Mouse (Mus musculus): ENCODE measurements at regions not wholly inside any gene's neighbourhood (a gene's known extent, or its start where the extent isn't known, plus 50 kb on each side); places are given as distances from the start of the nearest gene placed in this dataset.

DNA sequence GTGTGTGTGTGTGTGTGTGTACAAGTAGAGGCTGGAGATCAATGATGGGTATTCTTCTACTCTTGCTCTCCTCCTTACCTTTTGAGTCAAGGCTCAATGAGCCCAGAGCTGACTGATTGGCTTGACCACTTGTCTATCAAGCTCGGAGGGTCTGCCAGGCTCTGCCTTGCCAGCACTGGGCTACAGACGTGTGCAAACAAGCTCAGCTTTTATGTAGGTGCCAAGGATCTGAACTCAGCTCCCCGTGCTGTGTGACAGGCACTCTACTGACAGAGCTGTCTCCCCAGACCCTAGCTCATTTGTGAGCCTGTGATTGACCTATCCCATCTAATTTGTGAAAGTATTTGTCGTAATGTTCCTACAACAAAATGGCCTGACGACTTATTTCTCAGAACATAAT is 54.2 kb upstream of the Cdc42bpa start:
- DNase-seq (ENCODE audit: low spot score), result no peak

DNA sequence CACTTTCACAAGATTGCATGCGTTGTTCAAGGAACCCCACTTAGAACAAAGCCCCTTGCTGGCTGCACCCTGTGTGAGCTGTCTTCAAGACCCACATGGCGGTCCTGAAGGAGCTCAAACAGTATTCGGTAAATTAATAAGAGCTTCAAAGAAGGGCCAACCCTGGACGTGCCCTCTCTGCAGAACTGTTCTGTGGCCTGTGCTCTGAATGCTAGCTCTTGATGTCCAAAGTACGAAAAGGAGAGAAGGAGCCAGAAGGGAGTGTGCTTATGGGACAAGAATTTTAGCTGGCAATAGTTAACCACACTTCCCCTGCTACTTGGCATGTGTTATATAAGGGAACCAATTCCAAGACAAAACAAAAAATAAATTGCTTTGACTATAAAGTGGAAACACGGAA is 67.6 kb upstream of the Cdc42bpa start:
- no peak for DNase-seq (ENCODE audit: low spot score)

DNA sequence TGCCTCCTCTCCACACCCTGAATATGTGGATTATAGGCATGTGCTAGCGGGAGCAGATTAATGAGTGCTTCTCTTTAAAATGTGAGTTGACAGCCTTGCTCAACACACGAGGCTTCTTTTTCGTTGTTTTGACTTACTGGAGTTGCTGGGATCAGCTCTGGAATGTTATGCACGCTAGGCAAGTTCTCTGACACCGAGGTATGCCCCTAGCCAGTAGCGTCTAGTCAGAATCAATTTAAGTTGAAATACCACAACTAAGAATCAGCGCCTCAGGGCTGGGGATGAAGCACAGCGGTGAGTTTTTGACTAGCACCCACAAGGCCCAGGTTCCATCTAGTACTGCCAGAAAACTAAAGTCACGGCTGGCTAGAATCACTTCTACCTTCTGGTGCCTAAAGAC is 72.4 kb upstream of the Cdc42bpa start:
- DNase-seq (ENCODE audit: low spot score), result peak; percentile 35

DNA sequence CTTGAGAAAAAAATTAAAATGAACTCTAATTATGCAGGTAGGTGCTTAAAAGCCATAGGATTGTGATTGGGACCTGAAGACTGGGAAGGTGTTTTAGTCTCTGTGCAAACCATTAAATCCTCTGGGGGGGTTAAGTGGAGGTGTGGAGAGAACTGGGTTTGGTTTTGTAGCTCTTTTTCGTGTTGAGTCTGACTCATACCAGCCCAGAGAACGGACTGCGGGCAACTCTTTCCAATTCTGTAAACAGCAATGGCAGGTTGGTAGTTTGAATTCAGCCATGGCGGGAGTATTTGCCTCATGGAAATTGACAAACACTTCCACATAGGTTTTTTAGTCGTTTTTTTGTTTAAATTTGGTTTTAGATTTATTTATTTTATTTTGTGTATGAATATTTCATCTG is 77.7 kb upstream of the Ahctf1 start:
- no peak for DNase-seq (ENCODE audit: low spot score)

DNA sequence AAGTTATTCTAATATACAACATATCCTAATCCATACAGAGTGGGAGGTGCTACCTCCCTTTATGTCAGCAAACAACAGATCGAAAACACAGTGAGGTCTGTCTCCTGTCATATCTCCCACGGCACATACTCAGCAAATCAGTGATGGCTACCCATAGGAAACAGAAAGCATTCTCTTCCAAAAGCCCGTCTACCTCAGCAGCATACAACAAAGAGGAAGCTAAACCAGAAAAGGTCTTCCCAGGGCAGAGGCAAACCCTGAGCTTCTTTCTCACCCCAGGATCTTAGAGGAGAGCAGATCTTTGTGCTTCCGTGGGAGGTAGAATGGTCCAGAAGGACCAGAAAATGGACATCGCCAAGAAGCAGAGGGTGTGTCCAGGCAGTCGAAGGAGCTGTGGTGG is 74.4 kb upstream of the Ahctf1 start:
- DNase-seq (ENCODE audit: low spot score), result no peak

GRCm38 (mm10) chr1:179873772-179874555 is 70.5 kb upstream of the Ahctf1 start:
- no peak for DNase-seq (ENCODE audit: low spot score)

- DNase-seq (ENCODE audit: low spot score), result no peak
Observed at GRCm38 (mm10) chr1:179871961-179872360, 68.5 kb upstream of the Ahctf1 start.

DNA sequence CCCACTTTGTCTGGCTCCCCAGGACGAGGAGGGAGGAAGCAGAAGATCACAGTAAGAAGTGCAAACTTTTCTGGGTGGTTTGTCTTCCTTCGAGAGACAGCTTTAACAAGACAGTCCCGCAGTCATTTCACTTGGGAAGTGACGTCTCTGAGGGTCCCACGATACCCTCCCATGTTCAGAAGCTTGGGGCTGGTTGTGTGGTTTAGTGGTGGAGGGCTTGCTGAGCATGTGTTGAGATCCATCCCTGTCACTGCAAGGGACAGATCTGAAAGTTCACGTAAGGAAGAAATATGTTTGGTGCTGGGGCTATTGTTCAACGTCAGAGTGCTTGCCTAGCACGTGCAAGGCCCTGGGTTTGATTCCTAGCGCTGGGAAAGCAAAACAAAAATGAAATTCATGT is 65.2 kb upstream of the Ahctf1 start:
- no peak for DNase-seq (ENCODE audit: low spot score)

- DNase-seq (ENCODE audit: low spot score), result no peak
Observed at GRCm38 (mm10) chr1:179867493-179867892, 64.0 kb upstream of the Ahctf1 start.

- peak; percentile 32 for DNase-seq (ENCODE audit: low spot score)
Observed at GRCm38 (mm10) chr1:179866056-179866772, 62.7 kb upstream of the Ahctf1 start.

- peak; percentile 69 for DNase-seq (ENCODE audit: low spot score)
Observed at GRCm38 (mm10) chr1:179865561-179865960, 62.1 kb upstream of the Ahctf1 start.

DNA sequence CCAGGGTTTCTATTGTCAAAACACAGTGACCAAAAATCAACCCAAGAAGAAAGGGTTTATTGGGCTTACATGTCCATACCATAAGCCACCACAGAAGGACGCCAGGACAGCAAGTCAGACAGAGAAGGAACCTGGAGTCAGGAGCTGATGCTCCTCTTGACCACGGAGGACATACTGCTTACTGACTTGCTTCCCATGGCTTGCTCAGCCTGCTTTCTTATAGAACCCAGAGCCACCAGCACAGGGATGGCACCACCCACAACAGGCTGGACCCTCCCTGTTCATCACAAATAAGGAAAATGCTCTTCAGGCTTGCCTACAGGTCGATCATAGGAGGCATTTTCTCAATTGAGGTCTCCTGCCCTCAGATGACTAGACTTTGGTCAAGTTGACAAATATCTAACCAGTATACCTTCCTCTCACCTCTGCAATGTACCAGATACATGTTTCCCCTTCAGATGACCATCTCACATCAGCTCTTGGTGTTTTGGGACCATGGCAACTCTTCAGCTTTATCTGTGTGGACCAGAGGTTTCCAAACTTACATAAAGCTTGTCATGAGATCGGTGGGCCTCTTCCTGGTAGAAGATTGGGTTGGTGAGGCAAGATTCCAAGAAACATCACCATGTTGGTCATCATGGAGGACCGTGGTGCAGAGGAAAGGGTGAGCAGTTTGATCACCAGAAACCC is 61.2 kb upstream of the Ahctf1 start:
- no peak for DNase-seq (ENCODE audit: low spot score)

DNA sequence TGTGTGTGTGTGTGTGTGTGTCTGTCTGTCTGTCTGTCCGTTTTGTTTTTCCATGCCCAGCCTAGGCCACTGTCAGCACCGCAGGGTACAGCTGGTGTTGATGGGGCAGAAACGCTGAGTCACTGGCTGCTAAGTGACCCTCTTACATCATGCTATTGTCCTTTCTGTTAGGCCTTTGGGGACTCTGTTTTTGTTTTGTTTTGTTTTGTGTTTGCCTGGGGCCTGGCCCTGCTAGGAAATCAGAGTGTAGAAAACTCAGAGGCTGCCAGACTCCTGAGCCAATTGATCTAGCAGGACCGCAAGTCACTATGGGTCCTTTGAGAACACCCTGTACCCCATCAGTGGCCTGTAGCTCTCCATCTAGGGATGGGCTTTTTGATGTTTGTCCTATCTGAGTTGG is 59.9 kb upstream of the Ahctf1 start:
- peak; percentile 37 for DNase-seq (ENCODE audit: low spot score)

DNA sequence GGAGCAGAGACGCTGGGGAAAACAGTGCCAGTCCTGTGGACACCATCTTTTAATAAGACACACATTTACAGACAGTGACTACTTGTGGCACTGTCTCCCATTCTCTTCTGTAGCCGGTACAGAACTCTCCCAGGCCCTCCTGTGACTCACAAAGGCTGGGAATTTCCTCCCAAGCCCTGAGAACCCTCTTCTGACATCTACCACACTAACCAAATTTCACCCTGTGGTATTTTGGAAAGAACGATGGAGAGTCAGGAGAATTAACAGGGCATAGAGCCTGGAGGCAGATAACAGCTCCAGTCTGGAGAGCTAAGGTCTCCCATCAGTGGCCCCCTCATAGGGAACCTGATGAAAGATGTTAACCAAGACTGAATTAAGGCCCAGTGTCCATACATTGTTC is 59.5 kb upstream of the Ahctf1 start:
- no peak for DNase-seq (ENCODE audit: low spot score)

- no peak for DNase-seq (ENCODE audit: low spot score)
Observed at GRCm38 (mm10) chr1:179861776-179862175, 58.3 kb upstream of the Ahctf1 start.

GRCm38 (mm10) chr1:179859552-179859902 is 56.0 kb upstream of the Ahctf1 start:
- DNase-seq (ENCODE audit: low spot score), result no peak

GRCm38 (mm10) chr1:179858780-179859551 is 55.5 kb upstream of the Ahctf1 start:
- peak; percentile 89 for DNase-seq (ENCODE audit: low spot score)

DNA sequence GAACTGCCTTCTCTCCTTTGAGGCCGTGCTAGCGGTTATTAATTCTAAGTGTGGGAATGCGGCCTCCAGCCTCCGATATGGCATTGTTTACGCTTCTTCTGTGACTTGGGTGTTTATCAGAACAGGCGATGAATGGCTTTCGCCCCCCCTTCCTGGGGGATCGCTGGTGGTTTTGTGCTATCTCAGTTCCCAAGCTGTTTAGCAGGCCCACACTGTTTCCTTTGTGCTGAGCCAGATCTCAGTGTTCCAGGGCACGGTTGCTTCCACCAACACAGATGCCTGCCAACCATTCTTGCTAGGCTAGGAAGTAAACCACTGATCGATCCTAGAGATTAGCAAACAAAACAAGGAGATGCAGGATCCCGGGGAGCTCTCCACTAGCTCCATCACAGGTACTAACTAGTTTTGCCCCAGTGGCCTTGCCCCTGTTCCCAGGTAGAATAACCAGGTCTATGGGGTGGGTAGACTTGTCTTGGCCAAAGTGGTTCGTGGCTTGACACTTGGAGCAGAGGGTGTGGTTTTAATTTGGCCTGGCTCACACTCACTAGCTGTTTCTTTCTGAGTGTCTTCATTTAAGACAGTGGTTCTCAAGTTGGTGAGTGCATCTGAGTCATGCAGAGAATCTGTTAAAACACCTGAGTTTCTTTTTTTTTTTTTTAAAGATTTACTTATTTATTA is 50.9 kb upstream of the Ahctf1 start:
- no peak for DNase-seq (ENCODE audit: low spot score)
